Mouse (Mus musculus) limb, embryonic 15.5 days (tissue): ENCODE data around the gene Whamm. TPM values are rescaled to one million over a fixed set of nuclear protein-coding genes. Genes with fewer than 3 reads are reported as not detected.

Source experiments
- ATAC-seq: fragments of 200-750 bp; cut with Nextera tagmentation; 2 replicates; pipeline ENCODE4 v1.8.0; 2017; ENCODE audit warnings: low read depth, moderate TSS enrichment; ENCODE audit not compliant: insufficient number of reproducible peaks, low FRiP score, low TSS enrichment
- H3K27ac ChIP-seq: fragments of 300-500 bp; sonication (generic); 2 replicates; pipeline ENCODE4 v1.5.1; 2015; ENCODE audit warnings: moderate library complexity, mild to moderate bottlenecking, inconsistent platforms
- H3K27me3 ChIP-seq: fragments of 300-500 bp; sonication (generic); 2 replicates; pipeline ENCODE4 v1.6.1; 2015; ENCODE audit warnings: inconsistent platforms
- H3K36me3 ChIP-seq: fragments of 300-500 bp; sonication (generic); 2 replicates; pipeline ENCODE4 v1.6.1; 2015; ENCODE audit warnings: inconsistent platforms
- H3K4me1 ChIP-seq: fragments of 300-500 bp; sonication (generic); 2 replicates; pipeline ENCODE4 v1.6.1; 2015; ENCODE audit warnings: inconsistent platforms
- H3K4me2 ChIP-seq: fragments of 300-500 bp; sonication (generic); 2 replicates; pipeline ENCODE4 v1.6.1; 2015; ENCODE audit warnings: mild to moderate bottlenecking, inconsistent platforms
- H3K4me3 ChIP-seq: fragments of 300-500 bp; sonication (generic); 2 replicates; pipeline ENCODE4 v1.5.1; 2015; ENCODE audit warnings: mild to moderate bottlenecking, inconsistent platforms
- H3K9ac ChIP-seq: fragments of 300-500 bp; sonication (generic); 2 replicates; pipeline ENCODE4 v1.6.1; 2015; ENCODE audit warnings: inconsistent platforms
- H3K9me3 ChIP-seq: fragments of 300-500 bp; sonication (generic); 2 replicates; pipeline ENCODE4 v1.6.1; 2016; ENCODE audit warnings: inconsistent platforms
- WGBS: fragments of 180-500 bp; shearing (Covaris S2); methylation state at CpG from one replicate; pipeline ENCODE4 v1.1.7; 2015; 5-methylcytosine and 5-hydroxymethylcytosine counted together
- polyA plus RNA-seq: library from polyadenylated mRNA; unstranded; fragments of >200 nt; fragmentation: Nextera tagmentation; extraction: Ambion mirVana; gene quantifications from 2 replicates; pipeline ENCODE4 v1.2.1, GENCODE M21; 2015

Gene Whamm
- polyA plus RNA-seq, 1 experiment from 2014 or later = 4.6 TPM

- H3K27ac ChIP-seq = no peak overlapping the region
- no peaks in the 10 kb centered on the region for H3K36me3 ChIP-seq
- no peaks in the 10 kb centered on the region for H3K27me3 ChIP-seq
- 32% methylated on average over 7 of the region's 7 CpGs for WGBS
- no peaks in the 10 kb centered on the region for H3K9me3 ChIP-seq
- no peak for ATAC-seq
- no peaks in the 10 kb centered on the region for H3K4me1 ChIP-seq
- H3K4me2 ChIP-seq = no peak overlapping the region
- H3K9ac ChIP-seq = no peak overlapping the region
- no peak overlapping the region for H3K4me3 ChIP-seq
Observed at GRCm38 (mm10) chr7:81565381-81566055, 5.5 kb upstream of the Whamm start.

DNA sequence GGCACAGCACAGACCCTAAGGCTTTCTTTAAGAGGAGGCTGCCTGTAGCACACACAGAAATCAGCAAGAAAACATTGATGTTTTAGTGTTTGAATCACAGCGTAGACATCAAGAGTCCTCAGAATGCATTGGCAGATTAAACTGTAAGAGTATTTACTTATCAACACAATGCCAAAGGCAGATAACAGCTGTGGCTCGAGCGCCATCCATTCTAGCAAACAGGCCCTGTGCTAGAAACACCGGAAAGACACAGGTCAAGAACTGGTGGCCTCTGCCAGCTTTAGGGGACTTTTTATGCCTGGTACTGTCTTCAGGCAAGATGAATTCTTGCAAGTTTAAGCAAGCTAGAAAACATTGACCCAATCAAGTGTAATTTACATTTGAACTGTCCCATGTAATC, 4.7 kb upstream of the Whamm start:
- no peaks in the 10 kb centered on the region for H3K36me3 ChIP-seq
- no peak overlapping the region for H3K4me2 ChIP-seq
- H3K9ac ChIP-seq = no peak overlapping the region
- no peak for ATAC-seq
- H3K27ac ChIP-seq = no peak overlapping the region
- H3K9me3 ChIP-seq = no peaks in the 10 kb centered on the region
- H3K4me3 ChIP-seq = no peak overlapping the region
- 85% methylated on average over 4 of the region's 4 CpGs for WGBS
- no peaks in the 10 kb centered on the region for H3K27me3 ChIP-seq
- H3K4me1 ChIP-seq = no peaks in the 10 kb centered on the region

GRCm38 (mm10) chr7:81566892-81567291, 4.2 kb upstream of the Whamm start, which contains the start of gene Fsd2:
Gene Fsd2, minus strand, starts transcription at chr7:81566944.
- no peaks in the 10 kb centered on the region for H3K9me3 ChIP-seq
- no peak within 1 kb of the TSS for H3K4me2 ChIP-seq
- no peak within 1 kb of the TSS for H3K9ac ChIP-seq
- no peak within 1 kb of the TSS for H3K4me3 ChIP-seq
- no peak within 1 kb of the TSS for H3K27ac ChIP-seq
- no peaks in the 10 kb centered on the region for H3K36me3 ChIP-seq
- H3K27me3 ChIP-seq = no peaks in the 10 kb centered on the region
- 0 out of 2 replicates have a peak, but pooled peaks cover 4% of the 10 kb centered on the region for H3K4me1 ChIP-seq
- 67% methylated on average over 9 of the region's 9 CpGs for WGBS
- ATAC-seq = no peak

DNA sequence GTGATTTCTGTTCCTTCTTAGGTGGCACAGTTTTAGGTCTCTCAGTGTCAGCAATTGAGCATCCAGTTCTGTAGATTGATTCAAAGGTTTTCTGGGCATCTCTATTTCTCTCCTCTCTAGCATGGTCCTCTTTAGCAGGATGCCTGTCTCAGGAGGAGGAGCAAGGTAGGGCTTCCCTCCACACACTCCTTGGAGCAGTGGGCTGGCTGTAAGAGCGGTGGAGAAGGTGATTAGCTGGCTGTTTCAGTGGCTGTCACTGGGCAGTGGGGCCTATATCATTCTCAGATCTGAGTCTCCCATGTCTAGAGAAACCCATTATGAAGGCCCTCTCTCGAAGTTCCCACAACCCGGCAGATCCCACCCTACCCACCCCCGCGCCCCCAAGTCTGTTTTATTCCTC, 3.7 kb upstream of the Whamm start:
- Histone ChIP-seq H3K36me3 (no peaks in the 10 kb centered on the region), H3K27me3 (no peaks in the 10 kb centered on the region), H3K4me1 (0 out of 2 replicates have a peak, but pooled peaks cover 6% of the 10 kb centered on the region), H3K9ac (no peak overlapping the region), H3K27ac (no peak overlapping the region), H3K9me3 (no peaks in the 10 kb centered on the region), H3K4me3 (no peak overlapping the region), H3K4me2 (no peak overlapping the region)
- ATAC-seq = no peak
- 88% methylated on average over 5 of the region's 5 CpGs for WGBS

- H3K9ac ChIP-seq = no peak overlapping the region
- no peak overlapping the region for H3K4me3 ChIP-seq
- 100% methylated on average over 1 of the region's 1 CpGs for WGBS
- H3K4me2 ChIP-seq = no peak overlapping the region
- H3K27ac ChIP-seq = no peak overlapping the region
- no peak for ATAC-seq
- H3K36me3 ChIP-seq = 0 out of 2 replicates have a peak, but pooled peaks cover under 1% of the 10 kb centered on the region
- peaks cover 10% of the 10 kb centered on the region; the same call in 1 of the 2 replicates for H3K4me1 ChIP-seq
- no peaks in the 10 kb centered on the region for H3K9me3 ChIP-seq
- no peaks in the 10 kb centered on the region for H3K27me3 ChIP-seq
Observed at GRCm38 (mm10) chr7:81569851-81570250, 1.2 kb upstream of the Whamm start.

- no peaks in the 10 kb centered on the region for H3K9me3 ChIP-seq
- ATAC-seq = no peak
- H3K4me2 ChIP-seq = no peak overlapping the region
- H3K4me3 ChIP-seq = peak overlapping the region; percentile 96; the same call in 1 of the 2 replicates
- peaks cover 10% of the 10 kb centered on the region; the same call in 1 of the 2 replicates for H3K4me1 ChIP-seq
- no peaks in the 10 kb centered on the region for H3K27me3 ChIP-seq
- 93% methylated on average over 3 of the region's 3 CpGs for WGBS
- no peak overlapping the region for H3K27ac ChIP-seq
- H3K36me3 ChIP-seq = peaks cover 2% of the 10 kb centered on the region; the same call in 1 of the 2 replicates
- H3K9ac ChIP-seq = no peak overlapping the region
Observed at GRCm38 (mm10) chr7:81570271-81570670, 795 bp upstream of the Whamm start.

GRCm38 (mm10) chr7:81570752-81571107, 336 bp upstream of the Whamm start:
- Histone ChIP-seq H3K4me1 (peaks cover 10% of the 10 kb centered on the region; the same call in 1 of the 2 replicates), H3K4me2 (peak overlapping the region; percentile 80)
- ATAC-seq = no peak; the same call in 1 of the 2 replicates

GRCm38 (mm10) chr7:81571941-81572441, 925 bp downstream of the Whamm start:
- 17% methylated on average over 15 of the region's 15 CpGs for WGBS
- no peaks in the 10 kb centered on the region for H3K27me3 ChIP-seq
- H3K4me1 ChIP-seq = peaks cover 10% of the 10 kb centered on the region; the same call in 1 of the 2 replicates
- no peaks in the 10 kb centered on the region for H3K9me3 ChIP-seq
- ATAC-seq = no peak
- peak overlapping the region; percentile 79 for H3K9ac ChIP-seq
- peak overlapping the region; percentile 94 for H3K27ac ChIP-seq
- H3K4me2 ChIP-seq = peak overlapping the region; percentile 80
- H3K36me3 ChIP-seq = peaks cover 2% of the 10 kb centered on the region; the same call in 1 of the 2 replicates
- H3K4me3 ChIP-seq = peak overlapping the region; percentile 96

More at GRCm38 (mm10) chr7:81570752-81571107, 336 bp upstream of the Whamm start:
- H3K9ac ChIP-seq = no peak overlapping the region
- H3K27ac ChIP-seq = no peak overlapping the region
- no peaks in the 10 kb centered on the region for H3K9me3 ChIP-seq
- H3K4me3 ChIP-seq = peak overlapping the region; percentile 96
- H3K36me3 ChIP-seq = peaks cover 2% of the 10 kb centered on the region; the same call in 1 of the 2 replicates
- no peaks in the 10 kb centered on the region for H3K27me3 ChIP-seq
- WGBS = 6% methylated on average over 5 of the region's 5 CpGs

DNA sequence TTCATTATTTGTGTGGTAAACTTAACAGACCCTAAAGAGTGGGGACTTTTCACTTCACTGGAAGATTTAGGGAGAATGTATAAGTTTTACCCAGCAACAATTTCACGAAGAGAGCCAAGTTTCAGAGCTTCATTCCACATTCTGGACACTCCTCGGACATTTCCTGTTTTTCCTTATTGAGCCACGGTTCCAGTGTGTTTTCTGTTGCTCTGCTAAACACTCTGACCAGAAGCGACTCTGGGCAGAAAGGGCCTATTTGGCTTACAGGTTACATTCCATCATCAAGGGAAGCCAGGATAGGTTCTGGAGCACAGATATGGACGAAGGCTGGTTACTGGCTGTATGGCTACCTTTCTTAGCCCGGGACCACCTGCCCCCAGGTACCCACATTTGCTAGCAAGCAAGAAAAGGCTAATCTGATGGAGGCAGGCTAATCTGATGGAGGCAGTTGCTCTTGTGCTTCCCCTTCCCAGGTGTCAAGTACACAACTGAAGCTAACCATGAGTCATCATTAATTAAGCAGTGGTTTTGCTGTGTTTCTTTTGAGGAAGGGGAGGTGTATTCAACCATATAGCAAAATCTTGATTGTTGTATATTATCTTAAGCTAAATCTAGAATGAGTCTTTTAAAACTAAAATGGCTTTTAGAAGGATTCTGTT, 1.7 kb downstream of the Whamm start:
- no peaks in the 10 kb centered on the region for H3K27me3 ChIP-seq
- peak overlapping the region; percentile 96 for H3K4me3 ChIP-seq
- no peak overlapping the region for H3K9ac ChIP-seq
- peak overlapping the region; percentile 80 for H3K4me2 ChIP-seq
- H3K36me3 ChIP-seq = peaks cover 9% of the 10 kb centered on the region; the same call in 1 of the 2 replicates
- WGBS = 72% methylated on average over 6 of the region's 6 CpGs
- H3K27ac ChIP-seq = no peak overlapping the region
- H3K9me3 ChIP-seq = no peaks in the 10 kb centered on the region
- ATAC-seq = no peak
- H3K4me1 ChIP-seq = peaks cover 10% of the 10 kb centered on the region; the same call in 1 of the 2 replicates

- WGBS = 81% methylated on average over 6 of the region's 6 CpGs
- peaks cover 16% of the 10 kb centered on the region for H3K36me3 ChIP-seq
- H3K9ac ChIP-seq = no peak overlapping the region
- no peak for ATAC-seq
- no peak overlapping the region for H3K4me2 ChIP-seq
- H3K27ac ChIP-seq = no peak overlapping the region
- H3K9me3 ChIP-seq = no peaks in the 10 kb centered on the region
- no peaks in the 10 kb centered on the region for H3K27me3 ChIP-seq
- peaks cover 10% of the 10 kb centered on the region; the same call in 1 of the 2 replicates for H3K4me1 ChIP-seq
- H3K4me3 ChIP-seq = no peak overlapping the region
Observed at GRCm38 (mm10) chr7:81573397-81573796, 2.3 kb downstream of the Whamm start.

GRCm38 (mm10) chr7:81573821-81574220, 2.8 kb downstream of the Whamm start:
- 90% methylated on average over 9 of the region's 9 CpGs for WGBS
- no peak for ATAC-seq

GRCm38 (mm10) chr7:81575606-81576005, 4.5 kb downstream of the Whamm start:
- H3K36me3 ChIP-seq = peaks cover 30% of the 10 kb centered on the region
- no peaks in the 10 kb centered on the region for H3K27me3 ChIP-seq
- H3K27ac ChIP-seq = no peak overlapping the region
- peaks cover 10% of the 10 kb centered on the region; the same call in 1 of the 2 replicates for H3K4me1 ChIP-seq
- no peaks in the 10 kb centered on the region for H3K9me3 ChIP-seq
- H3K4me3 ChIP-seq = no peak overlapping the region
- no peak overlapping the region for H3K4me2 ChIP-seq
- WGBS = 93% methylated on average over 10 of the region's 10 CpGs
- no peak for ATAC-seq
- H3K9ac ChIP-seq = no peak overlapping the region

More at GRCm38 (mm10) chr7:81573821-81574220, 2.8 kb downstream of the Whamm start:
- H3K27ac ChIP-seq = no peak overlapping the region
- H3K9me3 ChIP-seq = no peaks in the 10 kb centered on the region
- no peak overlapping the region for H3K4me2 ChIP-seq
- H3K27me3 ChIP-seq = no peaks in the 10 kb centered on the region
- no peak overlapping the region for H3K4me3 ChIP-seq
- no peak overlapping the region for H3K9ac ChIP-seq
- peaks cover 10% of the 10 kb centered on the region; the same call in 1 of the 2 replicates for H3K4me1 ChIP-seq
- peaks cover 20% of the 10 kb centered on the region for H3K36me3 ChIP-seq
